Mouse (Mus musculus) neural tube, embryonic 12.5 days (tissue): Measurements from ENCODE around the gene Rplp2. TPM values are rescaled to one million over a fixed set of nuclear protein-coding genes. Genes with fewer than 3 reads are reported as not detected.

Experiments used
- polyA plus RNA-seq: library from polyadenylated mRNA; unstranded; fragments of >200 nt; fragmentation: Nextera tagmentation; extraction: Ambion mirVana; gene quantifications from 2 replicates; pipeline ENCODE4 v1.2.1, GENCODE M21; 2016

Gene Rplp2
- polyA plus RNA-seq, 1 experiment from 2014 or later: 803 TPM

Other genes starting within 250 kb of the Rplp2 start
- 2.5 and 3.8 TPM in 2 replicates for gene Lmntd2, start 233.3 kb upstream of the Rplp2 start, polyA plus RNA-seq
- 37.1 and 38.7 TPM in 2 replicates for gene Rassf7, start 231.5 kb upstream of the Rplp2 start, polyA plus RNA-seq
- gene Phrf1, start 218.6 kb upstream of the Rplp2 start, polyA plus RNA-seq: 88.0 and 92.7 TPM in 2 replicates
- gene Irf7, start 180.9 kb upstream of the Rplp2 start, polyA plus RNA-seq: 1.0 and 1.7 TPM in 2 replicates
- not detected in 2 replicates for gene Cdhr5, start 170.6 kb upstream of the Rplp2 start, polyA plus RNA-seq
- gene Sct, start 168.2 kb upstream of the Rplp2 start, polyA plus RNA-seq: 4.5 and 7.1 TPM in 2 replicates
- 0.82 and 0.94 TPM in 2 replicates for gene Drd4, start 155.4 kb upstream of the Rplp2 start, polyA plus RNA-seq
- gene Deaf1, start 119.7 kb upstream of the Rplp2 start, polyA plus RNA-seq: 98.9 and 108 TPM in 2 replicates
- gene Tmem80, start 119.6 kb upstream of the Rplp2 start, polyA plus RNA-seq: 60.9 and 62.5 TPM in 2 replicates
- 1.0 and 1.1 TPM in 2 replicates for gene Eps8l2, start 108.5 kb upstream of the Rplp2 start, polyA plus RNA-seq
- 366 and 377 TPM in 2 replicates for gene Taldo1, start 55.2 kb upstream of the Rplp2 start, polyA plus RNA-seq
- gene Gatd1, start 33.2 kb upstream of the Rplp2 start, polyA plus RNA-seq: 50.5 and 51.5 TPM in 2 replicates
- gene Cend1, start 17.9 kb upstream of the Rplp2 start, polyA plus RNA-seq: 44.4 and 55.1 TPM in 2 replicates
- 57.6 and 57.7 TPM in 2 replicates for gene Slc25a22, start 9.5 kb upstream of the Rplp2 start, polyA plus RNA-seq
- 8.4 and 9.8 TPM in 2 replicates for gene Pidd1, start 3.3 kb upstream of the Rplp2 start, polyA plus RNA-seq
- 15.8 and 16.5 TPM in 2 replicates for gene Pnpla2, start 7.8 kb downstream of the Rplp2 start, polyA plus RNA-seq
- gene Cracr2b, start 13.7 kb downstream of the Rplp2 start, polyA plus RNA-seq: 6.7 and 7.6 TPM in 2 replicates
- gene Cd151, start 20.0 kb downstream of the Rplp2 start, polyA plus RNA-seq: 20.6 and 22.7 TPM in 2 replicates
- gene Polr2l, start 27.8 kb downstream of the Rplp2 start, polyA plus RNA-seq: 73.5 and 80.6 TPM in 2 replicates
- 34.2 and 37.1 TPM in 2 replicates for gene Tspan4, start 27.9 kb downstream of the Rplp2 start, polyA plus RNA-seq
- gene Chid1, start 92.5 kb downstream of the Rplp2 start, polyA plus RNA-seq: 31.7 and 33.7 TPM in 2 replicates
- 111 and 117 TPM in 2 replicates for gene Ap2a2, start 114.8 kb downstream of the Rplp2 start, polyA plus RNA-seq
- 0.20 and 0.23 TPM in 2 replicates for gene Muc6, start 207.9 kb downstream of the Rplp2 start, polyA plus RNA-seq
- gene Muc2, start 243.0 kb downstream of the Rplp2 start, polyA plus RNA-seq: 0.23 and 0.27 TPM in 2 replicates